Comparison of ENCODE assay signal across 9 mouse cellular contexts in the genomic region with DNA sequence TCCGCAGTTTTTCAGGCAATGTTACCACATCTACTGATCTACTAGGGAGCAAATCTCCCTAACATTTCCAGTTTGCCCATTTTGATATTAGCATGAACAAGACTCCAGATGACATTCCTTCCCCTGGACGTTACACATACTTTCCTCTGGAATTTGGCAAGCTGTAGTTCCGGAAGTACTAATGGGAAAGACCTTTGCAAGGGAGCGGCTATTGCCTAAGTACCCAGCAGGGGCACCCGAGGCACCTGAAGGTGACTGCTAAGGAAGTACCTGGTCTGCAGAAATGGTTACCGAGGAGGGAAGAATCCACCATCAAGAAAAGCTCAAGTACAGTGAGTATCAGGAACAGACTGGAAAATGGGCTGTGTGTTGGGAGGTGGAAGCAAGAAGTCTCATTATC. TPM values are rescaled to one million over a fixed set of nuclear protein-coding genes. Genes with fewer than 3 reads are reported as not detected.
DNase-seq lines count a peak whose midpoint lies in the region; ATAC-seq and TF ChIP-seq lines count a peak whose summit lies in the region.
"Had no signal": no experiment of that assay in that cellular context is flagged by ENCODE, and none has a peak within 500 bp of the region (broad histone marks: within the 10 kb centered on the region; RNA-seq: fewer than 3 reads in every experiment).

No protein-coding gene starts in this region.

- H3K4me1 ChIP-seq in liver, postnatal 0 days (ENCODE audit: insufficient read depth): peaks cover 4% of the 10 kb centered on the region
- H3K4me1 ChIP-seq in liver, embryonic 11.5 days (replicated peaks; ENCODE audit: control insufficient read depth, insufficient read depth, low read length): peaks cover 4% of the 10 kb centered on the region
- peaks cover 35% of the 10 kb centered on the region for H3K4me1 ChIP-seq in heart, embryonic 11.5 days (ENCODE audit: control insufficient read depth, insufficient read depth, low read length)
- H3K4me1 ChIP-seq in kidney, postnatal 0 days (replicated peaks; ENCODE audit: insufficient read depth, low read length): peaks cover 6% of the 10 kb centered on the region; the same call in 1 of the 2 replicates

- 0 out of 2 replicates have a peak, but pooled peaks cover 4% of the 10 kb centered on the region for H3K27me3 ChIP-seq in liver, postnatal 0 days (ENCODE audit: insufficient read depth, low read length)
- H3K27me3 ChIP-seq in liver, embryonic 11.5 days (replicated peaks; ENCODE audit: control insufficient read depth, insufficient read depth, low read length): no peaks in the 10 kb centered on the region
- no peaks in the 10 kb centered on the region for H3K27me3 ChIP-seq in heart, embryonic 11.5 days (ENCODE audit: control insufficient read depth, insufficient read depth, low read length)
- H3K27me3 ChIP-seq in kidney, postnatal 0 days (ENCODE audit: insufficient read depth, low read length): no peaks in the 10 kb centered on the region
- H3K27me3 ChIP-seq in splenic B cell, adult 2 months (ENCODE audit: control insufficient read depth, insufficient read depth, low read length, poor library complexity, severe bottlenecking): no peaks in the 10 kb centered on the region

- no peaks in the 10 kb centered on the region for H3K36me3 ChIP-seq in liver, postnatal 0 days (replicated peaks; ENCODE audit: insufficient read depth, low read length)
- H3K36me3 ChIP-seq in liver, embryonic 11.5 days (ENCODE audit: control insufficient read depth, insufficient read depth, low read length): no peaks in the 10 kb centered on the region
- no peaks in the 10 kb centered on the region for H3K36me3 ChIP-seq in heart, embryonic 11.5 days (ENCODE audit: control insufficient read depth, insufficient read depth, low read length)
- no peaks in the 10 kb centered on the region for H3K36me3 ChIP-seq in kidney, postnatal 0 days (ENCODE audit: insufficient read depth, low read length)
- no peaks in the 10 kb centered on the region for H3K36me3 ChIP-seq in splenic B cell, adult 2 months (ENCODE audit: control insufficient read depth, insufficient read depth, low read length, poor library complexity, severe bottlenecking)

- H3K9me3 ChIP-seq in liver, postnatal 0 days (ENCODE audit: low read length): no peaks in the 10 kb centered on the region
- no peaks in the 10 kb centered on the region for H3K9me3 ChIP-seq in liver, embryonic 11.5 days (ENCODE audit: control insufficient read depth, low read length)
- H3K9me3 ChIP-seq in heart, embryonic 11.5 days (replicated peaks; ENCODE audit: control insufficient read depth, low read length): no peaks in the 10 kb centered on the region
- no peaks in the 10 kb centered on the region for H3K9me3 ChIP-seq in kidney, postnatal 0 days (replicated peaks; ENCODE audit: low read length)

- 37% methylated on average over 6 of the region's 6 CpGs for WGBS in liver, postnatal 0 days (ENCODE audit: insufficient replicate concordance)
- 33% methylated on average over 6 of the region's 6 CpGs for WGBS in liver, embryonic 11.5 days
- WGBS in heart, embryonic 11.5 days (ENCODE audit: insufficient replicate concordance): 26% methylated on average over 6 of the region's 6 CpGs
- 24% methylated on average over 6 of the region's 6 CpGs for WGBS in kidney, postnatal 0 days

- H3K9ac ChIP-seq in liver, postnatal 0 days (replicated peaks): no peak overlapping the region
- no peak overlapping the region for H3K9ac ChIP-seq in liver, embryonic 11.5 days (ENCODE audit: low read depth, low read length)
- H3K9ac ChIP-seq in heart, embryonic 11.5 days (ENCODE audit: low read depth, low read length): no peak overlapping the region
- H3K9ac ChIP-seq in kidney, postnatal 0 days (ENCODE audit: low read depth, low read length): no peak overlapping the region
- H3K9ac ChIP-seq: hindbrain, embryonic 14.5 days had no signal

- TF ChIP-seq CTCF in liver, postnatal 0 days (IDR thresholded peaks at IDR 0.05; ENCODE audit: low read depth): peak; percentile 47
- TF ChIP-seq CTCF in kidney, postnatal 0 days (IDR thresholded peaks at IDR 0.05; ENCODE audit: low read depth): peak; percentile 61

- ATAC-seq in liver, postnatal 0 days: no peak
- ATAC-seq in liver, embryonic 11.5 days (replicated peaks; ENCODE audit: low FRiP score): no peak
- no peak for ATAC-seq in heart, embryonic 11.5 days (replicated peaks; ENCODE audit: insufficient number of reproducible peaks, low FRiP score, low TSS enrichment)
- ATAC-seq in kidney, postnatal 0 days (replicated peaks; ENCODE audit: low FRiP score, low read depth): 0 out of 2 replicates have a peak, but pooled peaks have one; percentile 21

- H3K27ac ChIP-seq in liver, postnatal 0 days (ENCODE audit: low read depth): no peak overlapping the region
- no peak overlapping the region for H3K27ac ChIP-seq in liver, embryonic 11.5 days (ENCODE audit: low read depth, low read length)
- no peak overlapping the region for H3K27ac ChIP-seq in heart, embryonic 11.5 days (ENCODE audit: low read depth, low read length)
- peak overlapping the region; percentile 22; the same call in 1 of the 2 replicates for H3K27ac ChIP-seq in kidney, postnatal 0 days
- H3K27ac ChIP-seq: hindbrain, embryonic 14.5 days had no signal

- peak; percentile 24; the same call in 1 of the 2 replicates for TF ChIP-seq EP300 in liver, postnatal 0 days (IDR thresholded peaks at IDR 0.05; ENCODE audit: low read depth)

- H3K4me2 ChIP-seq in liver, postnatal 0 days (ENCODE audit: low read depth, low read length): no peak overlapping the region
- H3K4me2 ChIP-seq in liver, embryonic 11.5 days: no peak overlapping the region
- H3K4me2 ChIP-seq in heart, embryonic 11.5 days: peak overlapping the region; percentile 12
- H3K4me2 ChIP-seq in kidney, postnatal 0 days (ENCODE audit: low read length): no peak overlapping the region
- H3K4me2 ChIP-seq: hindbrain, embryonic 14.5 days had no signal

- DNase-seq in liver, postnatal 0 days: no peak
- no peak for DNase-seq in liver, embryonic 11.5 days (ENCODE audit: low spot score)
- DNase-seq in kidney, postnatal 0 days (ENCODE audit: low spot score): peak; percentile 81
- DNase-seq in splenic B cell, adult 2 months (ENCODE audit: low read depth, low spot score): peak; percentile 24
- no peak for DNase-seq in spleen, postnatal 4 days (ENCODE audit: low spot score in 2 of 2)
- no peak for DNase-seq in ovary, postnatal 10 days (ENCODE audit: low spot score)
- DNase-seq: adrenal gland, postnatal 25 days had no signal

- H3K4me3 ChIP-seq in liver, postnatal 0 days (ENCODE audit: low read depth, low read length): no peak overlapping the region
- H3K4me3 ChIP-seq in liver, embryonic 11.5 days (ENCODE audit: low read depth, low read length): no peak overlapping the region
- H3K4me3 ChIP-seq in heart, embryonic 11.5 days (ENCODE audit: low read depth, low read length): no peak overlapping the region
- no peak overlapping the region for H3K4me3 ChIP-seq in kidney, postnatal 0 days (replicated peaks; ENCODE audit: low read depth, low read length)

RNA-seq across cellular contexts. Expression of gene Mapkapk2, which starts 14.9 kb away (rescaled TPM):
- polyA plus RNA-seq in liver, postnatal 0 days (2015; fragmentation: Nextera tagmentation; extraction: Ambion mirVana): 18.3 and 19.6 TPM in 2 replicates
- 26.9 and 30.1 TPM in 2 replicates for polyA plus RNA-seq in liver, embryonic 11.5 days (2014; fragmentation: Nextera tagmentation; extraction: Ambion mirVana)
- polyA plus RNA-seq in heart, embryonic 11.5 days (2014; fragmentation: Nextera tagmentation; extraction: Ambion mirVana): 51.4 and 57.6 TPM in 2 replicates
- 50.1 and 55.9 TPM in 2 replicates for polyA plus RNA-seq in kidney, postnatal 0 days (2015; fragmentation: Nextera tagmentation; extraction: Ambion mirVana)

RNA-seq across cellular contexts. Expression of gene Dyrk3, which starts 25.6 kb away (rescaled TPM):
- 9.5 and 10.3 TPM in 2 replicates for polyA plus RNA-seq in liver, postnatal 0 days (2015; fragmentation: Nextera tagmentation; extraction: Ambion mirVana)
- 11.7 and 16.2 TPM in 2 replicates for polyA plus RNA-seq in liver, embryonic 11.5 days (2014; fragmentation: Nextera tagmentation; extraction: Ambion mirVana)
- 3.7 and 4.0 TPM in 2 replicates for polyA plus RNA-seq in heart, embryonic 11.5 days (2014; fragmentation: Nextera tagmentation; extraction: Ambion mirVana)
- polyA plus RNA-seq in kidney, postnatal 0 days (2015; fragmentation: Nextera tagmentation; extraction: Ambion mirVana): 5.2 and 5.8 TPM in 2 replicates

RNA-seq across cellular contexts. Expression of gene Eif2d, which starts 40.4 kb away (rescaled TPM):
- polyA plus RNA-seq in liver, postnatal 0 days (2015; fragmentation: Nextera tagmentation; extraction: Ambion mirVana): 18.2 and 19.0 TPM in 2 replicates
- polyA plus RNA-seq in liver, embryonic 11.5 days (2014; fragmentation: Nextera tagmentation; extraction: Ambion mirVana): 61.4 and 62.5 TPM in 2 replicates
- polyA plus RNA-seq in heart, embryonic 11.5 days (2014; fragmentation: Nextera tagmentation; extraction: Ambion mirVana): 50.7 and 51.5 TPM in 2 replicates
- polyA plus RNA-seq in kidney, postnatal 0 days (2015; fragmentation: Nextera tagmentation; extraction: Ambion mirVana): 49.1 and 53.0 TPM in 2 replicates

Comparison
In these comparisons a context has a peak if more than half of its experiments do, and no peak if none do; other contexts are left out.
1. DNase-seq: peak in kidney, postnatal 0 days (single experiment) and splenic B cell, adult 2 months (single experiment); none in liver, postnatal 0 days (single experiment), liver, embryonic 11.5 days (single experiment), spleen, postnatal 4 days (0 of 2) and ovary, postnatal 10 days (single experiment).